Mouse (Mus musculus): ENCODE measurements around the gene Dach1. TPM values are rescaled to one million over a fixed set of nuclear protein-coding genes. Genes with fewer than 3 reads are reported as not detected.

The Dach1 gene
- polyA plus RNA-seq, 1 experiment, result 8.9 TPM

- WGBS, result 55% methylated on average over 1 of the region's 1 CpGs
- no peak overlapping the region for H3K4me3 ChIP-seq (replicated peaks; ENCODE audit: extremely low read depth, low read depth, low read length)
- H3K4me1 ChIP-seq (ENCODE audit: control insufficient read depth, insufficient read depth, low read length), result no peaks in the 10 kb centered on the region; the same call in 1 of the 2 replicates
- DNase-seq, result no peak
- TF ChIP-seq POLR2A (IDR thresholded peaks at IDR 0.05; ENCODE audit: borderline replicate concordance, extremely low read depth, low read depth, low read length) (no peak), CTCF (IDR thresholded peaks at IDR 0.05; ENCODE audit: insufficient read depth, low read length) (no peak)
Measured at GRCm38 (mm10) chr14:98123032-98123431, 46.5 kb downstream of the Dach1 start.

- H3K4me1 ChIP-seq (ENCODE audit: control insufficient read depth, insufficient read depth, low read length), result no peaks in the 10 kb centered on the region
- WGBS, result 56% methylated on average over 1 of the region's 1 CpGs
- DNase-seq, result no peak
- TF ChIP-seq CTCF (IDR thresholded peaks at IDR 0.05; ENCODE audit: insufficient read depth, low read length), result no peak
- TF ChIP-seq POLR2A (IDR thresholded peaks at IDR 0.05; ENCODE audit: borderline replicate concordance, extremely low read depth, low read depth, low read length), result no peak
- no peak overlapping the region for H3K4me3 ChIP-seq (replicated peaks; ENCODE audit: extremely low read depth, low read depth, low read length)
Measured at GRCm38 (mm10) chr14:98116627-98117026, 52.9 kb downstream of the Dach1 start.

GRCm38 (mm10) chr14:98113106-98113505, 56.5 kb downstream of the Dach1 start:
- Histone ChIP-seq H3K4me1 (ENCODE audit: control insufficient read depth, insufficient read depth, low read length) (no peaks in the 10 kb centered on the region), H3K4me3 (replicated peaks; ENCODE audit: extremely low read depth, low read depth, low read length) (no peak overlapping the region)
- 43% methylated on average over 1 of the region's 1 CpGs for WGBS
- TF ChIP-seq CTCF (IDR thresholded peaks at IDR 0.05; ENCODE audit: insufficient read depth, low read length) (no peak), POLR2A (IDR thresholded peaks at IDR 0.05; ENCODE audit: borderline replicate concordance, extremely low read depth, low read depth, low read length) (no peak)
- DNase-seq, result no peak

GRCm38 (mm10) chr14:98109929-98110328, 59.6 kb downstream of the Dach1 start:
- DNase-seq, result no peak
- no peak for TF ChIP-seq CTCF (IDR thresholded peaks at IDR 0.05; ENCODE audit: insufficient read depth, low read length)
- TF ChIP-seq POLR2A (IDR thresholded peaks at IDR 0.05; ENCODE audit: borderline replicate concordance, extremely low read depth, low read depth, low read length), result no peak
- Histone ChIP-seq H3K4me3 (replicated peaks; ENCODE audit: extremely low read depth, low read depth, low read length) (no peak overlapping the region), H3K4me1 (ENCODE audit: control insufficient read depth, insufficient read depth, low read length) (no peaks in the 10 kb centered on the region)
- WGBS, result 89% methylated on average over 2 of the region's 2 CpGs

DNA sequence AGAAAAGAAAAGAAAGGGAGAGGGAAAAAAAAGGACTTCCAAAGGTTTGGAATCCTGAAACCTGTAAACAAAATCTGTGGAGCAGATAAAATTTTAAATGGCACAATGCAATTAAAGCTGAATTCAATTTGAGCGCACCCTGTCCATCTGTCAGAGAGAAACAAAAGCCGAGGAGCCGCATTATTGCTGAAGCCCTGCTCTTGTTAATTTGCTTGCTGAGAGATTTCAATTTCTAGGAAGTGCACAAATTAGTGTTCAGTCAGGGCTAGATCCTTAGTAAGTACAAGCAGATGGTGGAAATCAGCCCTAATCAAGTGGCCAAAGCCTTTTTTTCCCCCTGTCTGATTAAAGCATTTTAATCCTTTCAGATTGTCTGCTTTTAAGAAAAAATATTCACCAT, 60.8 kb downstream of the Dach1 start:
- no peaks in the 10 kb centered on the region for H3K4me1 ChIP-seq (ENCODE audit: control insufficient read depth, insufficient read depth, low read length)
- TF ChIP-seq POLR2A (IDR thresholded peaks at IDR 0.05; ENCODE audit: borderline replicate concordance, extremely low read depth, low read depth, low read length), result no peak
- no peak for TF ChIP-seq CTCF (IDR thresholded peaks at IDR 0.05; ENCODE audit: insufficient read depth, low read length)
- no peak overlapping the region for H3K4me3 ChIP-seq (replicated peaks; ENCODE audit: extremely low read depth, low read depth, low read length)
- DNase-seq, result no peak
- 79% methylated on average over 3 of the region's 3 CpGs for WGBS

DNA sequence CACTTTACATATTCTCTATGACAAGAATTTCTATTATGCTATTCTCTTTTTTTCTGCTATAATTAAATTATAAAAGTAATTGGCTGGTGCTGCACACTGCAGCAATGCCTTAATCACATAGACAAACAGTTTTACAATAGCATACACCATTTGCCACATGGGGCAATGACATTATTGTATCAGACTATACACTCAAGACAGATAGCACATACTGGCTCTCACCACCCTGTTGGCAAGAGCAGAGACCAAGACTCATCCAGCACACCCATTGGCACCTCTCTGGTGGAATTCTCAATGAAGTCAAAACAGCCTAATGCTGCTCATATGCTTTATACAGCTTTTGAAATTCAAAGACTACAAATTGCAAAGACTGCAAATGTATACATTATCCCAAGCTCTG, 63.4 kb downstream of the Dach1 start:
- no peak overlapping the region for H3K4me3 ChIP-seq (replicated peaks; ENCODE audit: extremely low read depth, low read depth, low read length)
- H3K4me1 ChIP-seq (ENCODE audit: control insufficient read depth, insufficient read depth, low read length), result no peaks in the 10 kb centered on the region
- DNase-seq, result no peak
- no peak for TF ChIP-seq CTCF (IDR thresholded peaks at IDR 0.05; ENCODE audit: insufficient read depth, low read length)
- TF ChIP-seq POLR2A (IDR thresholded peaks at IDR 0.05; ENCODE audit: borderline replicate concordance, extremely low read depth, low read depth, low read length), result no peak

- DNase-seq, result no peak
- WGBS, result 60% methylated on average over 10 of the region's 10 CpGs
- H3K4me3 ChIP-seq (replicated peaks; ENCODE audit: extremely low read depth, low read depth, low read length), result no peak overlapping the region
- no peak for TF ChIP-seq POLR2A (IDR thresholded peaks at IDR 0.05; ENCODE audit: borderline replicate concordance, extremely low read depth, low read depth, low read length)
- no peak for TF ChIP-seq CTCF (IDR thresholded peaks at IDR 0.05; ENCODE audit: insufficient read depth, low read length)
- no peaks in the 10 kb centered on the region for H3K4me1 ChIP-seq (ENCODE audit: control insufficient read depth, insufficient read depth, low read length)
Measured at GRCm38 (mm10) chr14:98104314-98104955, 65.1 kb downstream of the Dach1 start.

- DNase-seq, result no peak
- Histone ChIP-seq H3K4me1 (ENCODE audit: control insufficient read depth, insufficient read depth, low read length) (no peaks in the 10 kb centered on the region), H3K4me3 (replicated peaks; ENCODE audit: extremely low read depth, low read depth, low read length) (no peak overlapping the region)
- WGBS, result 65% methylated on average over 4 of the region's 4 CpGs
- TF ChIP-seq POLR2A (IDR thresholded peaks at IDR 0.05; ENCODE audit: borderline replicate concordance, extremely low read depth, low read depth, low read length) (no peak), CTCF (IDR thresholded peaks at IDR 0.05; ENCODE audit: insufficient read depth, low read length) (no peak)
Measured at GRCm38 (mm10) chr14:98095229-98095628, 74.3 kb downstream of the Dach1 start.

DNA sequence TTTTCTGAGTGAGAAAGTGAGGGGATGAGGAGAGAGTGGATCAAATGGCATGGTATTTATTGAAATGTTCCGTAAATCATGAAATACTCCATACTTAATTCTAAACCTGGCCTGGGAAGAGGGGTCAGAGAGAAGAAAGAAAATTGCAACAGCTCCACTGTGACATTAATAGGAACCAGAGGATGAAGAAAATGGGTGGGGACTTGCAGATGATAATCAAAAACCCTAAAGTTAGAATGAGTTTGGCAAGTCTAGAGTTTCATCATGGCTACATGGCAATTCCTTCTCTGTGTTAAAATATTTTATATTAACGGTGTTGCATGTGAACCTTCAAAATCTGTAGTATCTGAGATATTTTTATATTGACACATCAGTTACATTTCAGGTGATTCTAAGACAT, 80.3 kb downstream of the Dach1 start:
- TF ChIP-seq CTCF (IDR thresholded peaks at IDR 0.05; ENCODE audit: insufficient read depth, low read length), result no peak
- no peak for TF ChIP-seq POLR2A (IDR thresholded peaks at IDR 0.05; ENCODE audit: borderline replicate concordance, extremely low read depth, low read depth, low read length)
- no peak for DNase-seq
- H3K4me1 ChIP-seq (ENCODE audit: control insufficient read depth, insufficient read depth, low read length), result no peaks in the 10 kb centered on the region
- H3K4me3 ChIP-seq (replicated peaks; ENCODE audit: extremely low read depth, low read depth, low read length), result no peak overlapping the region
- 85% methylated on average over 2 of the region's 2 CpGs for WGBS

DNA sequence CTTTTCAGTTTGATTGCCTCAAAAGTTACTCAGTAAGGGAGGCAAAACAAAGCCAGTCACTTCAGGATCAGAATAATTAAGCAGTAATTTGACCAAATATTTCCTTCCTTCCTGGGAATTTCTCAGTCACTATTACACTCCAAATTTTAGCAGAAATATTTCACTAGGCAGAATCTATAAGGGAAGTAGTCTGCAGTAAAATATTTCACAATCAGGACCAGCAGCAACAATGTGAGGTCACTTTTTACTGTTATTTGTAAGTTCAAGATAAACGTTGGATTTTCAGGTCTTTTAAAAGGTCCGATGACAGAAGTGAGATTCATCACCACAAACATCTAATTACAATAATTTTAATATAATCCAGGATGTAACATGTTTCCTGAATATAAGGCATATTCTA, 82.2 kb downstream of the Dach1 start:
- no peak for DNase-seq
- no peak for TF ChIP-seq CTCF (IDR thresholded peaks at IDR 0.05; ENCODE audit: insufficient read depth, low read length)
- no peak for TF ChIP-seq POLR2A (IDR thresholded peaks at IDR 0.05; ENCODE audit: borderline replicate concordance, extremely low read depth, low read depth, low read length)
- Histone ChIP-seq H3K4me3 (replicated peaks; ENCODE audit: extremely low read depth, low read depth, low read length) (no peak overlapping the region), H3K4me1 (ENCODE audit: control insufficient read depth, insufficient read depth, low read length) (no peaks in the 10 kb centered on the region)
- 55% methylated on average over 2 of the region's 2 CpGs for WGBS

Data from lung, adult 2 months (tissue).